In the genomic region with DNA sequence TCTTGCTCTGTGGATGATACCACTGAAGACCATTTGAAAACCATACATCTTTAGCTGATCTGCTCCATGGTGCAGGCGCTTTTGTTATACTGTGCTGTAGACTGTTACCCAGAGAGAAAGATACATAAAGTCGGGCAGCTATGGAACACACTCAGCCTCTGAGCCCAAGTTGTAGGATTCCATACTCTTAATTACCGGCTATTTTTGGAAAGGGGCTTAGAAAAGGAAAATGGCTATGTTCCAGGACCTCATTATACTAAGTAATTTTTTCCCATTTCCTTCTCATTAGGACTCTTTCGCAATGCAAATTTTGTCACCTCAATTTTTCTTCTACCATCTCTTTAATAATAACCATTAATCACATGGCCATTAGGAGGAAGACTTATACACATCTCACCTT, we compare ENCODE assay signal across 34 mouse cellular contexts. TPM values are rescaled to one million over a fixed set of nuclear protein-coding genes. Genes with fewer than 3 reads are reported as not detected.
"Had no signal": no experiment of that assay in that cellular context is flagged by ENCODE, and none has a peak within 500 bp of the region (broad histone marks: within the 10 kb centered on the region; RNA-seq: fewer than 3 reads in every experiment).

No protein-coding gene starts in this region.

- ATAC-seq: liver, embryonic 12.5 days; liver, postnatal 0 days; lung, postnatal 0 days; midbrain, embryonic 13.5 days; midbrain, embryonic 15.5 days; midbrain, embryonic 16.5 days had no signal

- H3K36me3 ChIP-seq: limb, embryonic 10.5 days; limb, embryonic 12.5 days; limb, embryonic 13.5 days; limb, embryonic 15.5 days; liver, embryonic 12.5 days; liver, embryonic 13.5 days; liver, embryonic 15.5 days; lung, embryonic 15.5 days; midbrain, embryonic 10.5 days; midbrain, embryonic 12.5 days; midbrain, embryonic 13.5 days; midbrain, embryonic 15.5 days had no signal

- DNase-seq: left cerebral cortex, postnatal 4 days; liver; liver, embryonic 13.5 days; liver, postnatal 0 days; lung, adult 18-20 months; lung, adult 2 months; lung, embryonic 14.5 days; lung, postnatal 10 days; lung, postnatal 14 days; lung, postnatal 36 days; lung, postnatal 4 days; midbrain, embryonic 14.5 days had no signal

- H3K4me2 ChIP-seq: limb, embryonic 12.5 days; limb, embryonic 13.5 days; limb, embryonic 15.5 days; liver, embryonic 11.5 days; liver, embryonic 12.5 days; liver, embryonic 13.5 days; liver, embryonic 15.5 days; lung, embryonic 14.5 days; lung, embryonic 15.5 days; midbrain, embryonic 11.5 days; midbrain, embryonic 12.5 days; midbrain, embryonic 13.5 days; midbrain, embryonic 15.5 days had no signal

- H3K27ac ChIP-seq: limb, embryonic 10.5 days; limb, embryonic 12.5 days; limb, embryonic 13.5 days; limb, embryonic 15.5 days; liver, embryonic 12.5 days; liver, embryonic 13.5 days; liver, embryonic 14.5 days; liver, embryonic 15.5 days; lung, embryonic 15.5 days; macrophage; midbrain, embryonic 10.5 days; midbrain, embryonic 12.5 days; midbrain, embryonic 13.5 days; midbrain, embryonic 15.5 days had no signal

- H3K27me3 ChIP-seq: limb, embryonic 12.5 days; limb, embryonic 13.5 days; limb, embryonic 15.5 days; liver, embryonic 12.5 days; liver, embryonic 13.5 days; liver, embryonic 15.5 days; lung, embryonic 15.5 days; megakaryocyte, embryonic 14.5 days; midbrain, embryonic 12.5 days; midbrain, embryonic 13.5 days; midbrain, embryonic 15.5 days had no signal

- H3K9me3 ChIP-seq: limb, embryonic 10.5 days; limb, embryonic 12.5 days; limb, embryonic 13.5 days; limb, embryonic 15.5 days; liver, embryonic 12.5 days; liver, embryonic 13.5 days; liver, embryonic 15.5 days; lung, embryonic 15.5 days; megakaryocyte, embryonic 14.5 days; midbrain, embryonic 10.5 days; midbrain, embryonic 12.5 days; midbrain, embryonic 13.5 days; midbrain, embryonic 15.5 days had no signal

- H3K9ac ChIP-seq: limb, embryonic 12.5 days; limb, embryonic 13.5 days; limb, embryonic 15.5 days; liver, embryonic 12.5 days; liver, embryonic 13.5 days; liver, embryonic 14.5 days; liver, embryonic 15.5 days; liver, postnatal 0 days; lung, embryonic 14.5 days; lung, embryonic 15.5 days; midbrain, embryonic 12.5 days; midbrain, embryonic 13.5 days; midbrain, embryonic 15.5 days had no signal

- H3K4me1 ChIP-seq: liver, embryonic 12.5 days; liver, embryonic 13.5 days; megakaryocyte, embryonic 14.5 days had no signal

- H3K4me3 ChIP-seq: limb, embryonic 10.5 days; limb, embryonic 12.5 days; limb, embryonic 13.5 days; limb, embryonic 15.5 days; liver, embryonic 12.5 days; liver, embryonic 13.5 days; liver, embryonic 15.5 days; lung, embryonic 15.5 days; megakaryocyte, embryonic 14.5 days; midbrain, embryonic 10.5 days; midbrain, embryonic 12.5 days; midbrain, embryonic 13.5 days; midbrain, embryonic 15.5 days; myocyte had no signal

RNA-seq across cellular contexts. Expression of gene Arhgap20, which starts 25.3 kb away (rescaled TPM):
- total RNA-seq: megakaryocyte progenitor cell, adult 5-6 weeks; megakaryocyte, adult 5-6 weeks; megakaryocyte-erythroid progenitor cell, adult 5-6 weeks had no signal
- polyA plus RNA-seq: macrophage had no signal
